Mouse (Mus musculus): Measurements from ENCODE around the gene Olfr552. TPM values are rescaled to one million over a fixed set of nuclear protein-coding genes. Genes with fewer than 3 reads are reported as not detected.

The Olfr552 gene
- total RNA-seq, 2 experiments from 2014 or later: 0.16 TPM; not detected in 1

Other genes with a start within 250 kb of the Olfr552 start
- 10 to 100 TPM; 14.7 to 17.0 TPM for gene Rrm1, start 156.1 kb upstream of the Olfr552 start, total RNA-seq (2021)
- gene Olfr543, start 116.1 kb upstream of the Olfr552 start, total RNA-seq (2021): not detected
- gene Olfr544, start 109.5 kb upstream of the Olfr552 start, total RNA-seq (2021): not detected
- gene Olfr545, start 98.2 kb upstream of the Olfr552 start, total RNA-seq (2021): not detected
- gene Olfr547, start 63.0 kb upstream of the Olfr552 start, total RNA-seq (2021): not detected
- gene Olfr548-ps1, start 56.9 kb upstream of the Olfr552 start, total RNA-seq (2021): not detected
- not detected for gene Olfr549, start 47.9 kb upstream of the Olfr552 start, total RNA-seq (2021)
- gene Trim21, start 32.3 kb upstream of the Olfr552 start, total RNA-seq (2021): 1 to 10 TPM; 3.5 to 3.7 TPM
- under 1 TPM; 0.14 to 0.22 TPM for gene Olfr550, start 26.3 kb upstream of the Olfr552 start, total RNA-seq (2021)
- gene Olfr551, start 5.9 kb upstream of the Olfr552 start, total RNA-seq (2021): not detected
- not detected for gene Olfr553, start 20.4 kb downstream of the Olfr552 start, total RNA-seq (2021)
- gene Olfr554, start 40.7 kb downstream of the Olfr552 start, total RNA-seq (2021): not detected
- not detected for gene Olfr555, start 61.1 kb downstream of the Olfr552 start, total RNA-seq (2021)
- gene Olfr556, start 67.1 kb downstream of the Olfr552 start, total RNA-seq (2021): not detected
- 1 to 10 TPM; 4.0 to 4.2 TPM for gene Trim68, start 89.6 kb downstream of the Olfr552 start, total RNA-seq (2021)
- not detected for gene Olfr557, start 98.1 kb downstream of the Olfr552 start, total RNA-seq (2021)
- 1 to 10 TPM; 2.5 to 2.6 TPM for gene Olfr558, start 104.4 kb downstream of the Olfr552 start, total RNA-seq (2021)
- gene Olfr33, start 121.3 kb downstream of the Olfr552 start, total RNA-seq (2021): not detected
- gene Olfr559, start 129.7 kb downstream of the Olfr552 start, total RNA-seq (2021): not detected
- not detected for gene Olfr560, start 161.6 kb downstream of the Olfr552 start, total RNA-seq (2021)
- under 1 TPM; 0.66 to 0.69 TPM for gene Olfr78, start 161.7 kb downstream of the Olfr552 start, total RNA-seq (2021)
- not detected for gene Olfr561, start 173.5 kb downstream of the Olfr552 start, total RNA-seq (2021)
- gene Olfr564, start 205.7 kb downstream of the Olfr552 start, total RNA-seq (2021): not detected